In the genomic region with DNA sequence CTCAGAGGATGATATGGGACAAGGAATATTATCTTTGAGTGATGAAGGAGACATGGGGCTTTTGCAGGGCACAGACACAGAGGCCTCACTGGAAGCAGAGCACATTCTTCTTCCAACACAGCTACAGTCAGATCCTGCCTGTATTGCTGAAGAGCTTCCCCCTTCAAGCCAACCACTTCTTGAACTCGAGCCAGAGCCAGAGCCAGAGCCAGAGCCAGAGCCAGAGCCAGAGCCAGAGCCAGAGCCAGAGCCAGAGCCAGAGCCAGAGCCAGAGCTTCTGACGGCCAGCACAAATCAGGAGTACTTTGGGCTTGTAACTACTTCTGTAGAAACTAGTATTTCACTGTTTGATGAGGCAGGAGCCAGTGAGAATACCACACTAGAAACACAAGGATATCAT, we compare ENCODE assay signal across 11 mouse cellular contexts.
A peak's percentile ranks its signal among the peaks of the same experiment; 100 is the strongest.
DNase-seq lines count a peak whose midpoint lies in the region.
"Had no signal": no experiment of that assay in that cellular context is flagged by ENCODE, and none has a peak within 500 bp of the region (broad histone marks: within the 10 kb centered on the region; RNA-seq: fewer than 3 reads in every experiment).

No protein-coding gene starts in this region.

- no peak overlapping the region for H3K4me3 ChIP-seq in forebrain, embryonic 10.5 days
- H3K4me3 ChIP-seq: limb, embryonic 13.5 days had no signal

- 79% methylated on average over 2 of the region's 2 CpGs for WGBS in forebrain, embryonic 10.5 days

- H3K27ac ChIP-seq in forebrain, embryonic 10.5 days: no peak overlapping the region
- H3K27ac ChIP-seq: kidney, postnatal 0 days; limb, embryonic 13.5 days had no signal

- no peaks in the 10 kb centered on the region for H3K4me1 ChIP-seq in forebrain, embryonic 10.5 days
- H3K4me1 ChIP-seq: limb, embryonic 13.5 days had no signal

- intact Hi-C loops in left cerebral cortex, postnatal 10 days (cut with DNase I): no loop called here

- H3K36me3 ChIP-seq in forebrain, embryonic 10.5 days (replicated peaks): 0 out of 2 replicates have a peak, but pooled peaks cover under 1% of the 10 kb centered on the region
- H3K36me3 ChIP-seq: limb, embryonic 13.5 days had no signal

- peak; percentile 54 for DNase-seq in adrenal gland, adult 2 months
- DNase-seq in adrenal gland, adult 18-20 months (ENCODE audit: low spot score in 2 of 2): no peak
- DNase-seq in left cerebral cortex, postnatal 10 days (ENCODE audit: extremely low spot score in 1 of 2, low spot score in 2 of 2): peak; percentile 24 to 41
- DNase-seq in left cerebral cortex, adult 11 months (ENCODE audit: low spot score): no peak
- peak; percentile 3 to 9 for DNase-seq in cerebellum, postnatal 36 days
- DNase-seq in layer of hippocampus, postnatal 10 days (ENCODE audit: low spot score in 2 of 2): peak; percentile 71 to 76
- no peak for DNase-seq in forebrain, embryonic 10.5 days (ENCODE audit: extremely low spot score, low spot score)
- no peak for DNase-seq in ovary, adult 18-20 months (ENCODE audit: low spot score)
- DNase-seq: forebrain, postnatal 0 days had no signal

- no peaks in the 10 kb centered on the region for H3K27me3 ChIP-seq in forebrain, embryonic 10.5 days (ENCODE audit: poor library complexity, severe bottlenecking)
- H3K27me3 ChIP-seq: limb, embryonic 13.5 days had no signal

- H3K9me3 ChIP-seq in forebrain, embryonic 10.5 days: no peaks in the 10 kb centered on the region
- H3K9me3 ChIP-seq: limb, embryonic 13.5 days had no signal

Comparison
In these comparisons a context has a peak if more than half of its experiments do, and no peak if none do; other contexts are left out.
1. DNase-seq: peak in adrenal gland, adult 2 months (single experiment), left cerebral cortex, postnatal 10 days (2 of 2), cerebellum, postnatal 36 days (2 of 2) and layer of hippocampus, postnatal 10 days (2 of 2); none in adrenal gland, adult 18-20 months (0 of 2), left cerebral cortex, adult 11 months (single experiment), forebrain, embryonic 10.5 days (single experiment) and ovary, adult 18-20 months (single experiment).